Mouse (Mus musculus) MEL-GATA-1-ER (cell line): ENCODE measurements around the gene Ppp4r3a.
A peak's percentile ranks its signal among the peaks of the same experiment; 100 is the strongest.
"Not testable (repeated sequence)": the region's sequence is repeated elsewhere in the genome, so short reads cannot be mapped to it uniquely, and the experiment has no call there.

ENCODE experiments used
- DNase-seq: peaks from one replicate; pipeline ENCODE4 v3.0.0-alpha.2; 2012; ENCODE audit warnings: low read depth; ENCODE audit errors: extremely low read depth

The Ppp4r3a gene

DNA sequence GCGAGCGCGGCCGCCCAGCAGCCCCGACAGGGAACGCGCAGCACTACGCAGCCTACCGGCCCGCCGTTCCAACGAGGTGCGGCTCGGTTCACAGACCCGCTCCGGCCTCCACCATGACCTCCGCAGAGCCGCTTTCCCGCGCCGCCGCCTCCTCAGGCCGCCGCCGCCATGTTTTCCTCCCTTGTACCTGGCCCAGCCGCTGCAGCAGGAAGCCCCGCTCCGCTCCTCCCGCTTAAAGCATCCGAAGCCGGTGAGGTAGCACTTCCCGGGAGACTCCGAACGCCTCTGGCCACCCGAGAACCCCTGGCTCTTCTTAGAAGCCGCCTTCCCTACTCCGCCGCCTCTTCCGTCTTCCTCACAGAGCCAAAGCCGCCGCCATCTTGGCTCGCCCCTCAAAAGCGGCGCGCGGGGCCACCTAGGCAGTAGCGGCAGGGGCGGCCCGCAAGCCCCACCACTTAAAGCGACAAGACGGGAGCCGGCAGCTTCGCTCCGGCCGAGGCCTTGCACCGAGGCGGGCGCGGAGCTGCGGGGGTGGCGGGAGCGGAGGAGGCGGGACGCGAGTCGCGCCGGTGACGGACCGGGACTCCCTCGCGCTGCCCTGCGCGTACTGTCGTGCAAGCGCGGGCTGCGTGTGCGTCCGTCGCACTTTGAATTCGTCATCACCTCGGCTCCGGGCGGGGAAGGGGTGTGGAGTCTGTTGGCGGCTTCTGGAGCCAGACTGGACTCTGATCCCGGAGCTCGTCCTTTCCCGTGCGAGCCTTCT is at the start of gene Ppp4r3a:
Gene Ppp4r3a, minus strand, starts transcription at position 627 of the 763 bp plus-strand sequence.
- peak; percentile 78 for DNase-seq

DNA sequence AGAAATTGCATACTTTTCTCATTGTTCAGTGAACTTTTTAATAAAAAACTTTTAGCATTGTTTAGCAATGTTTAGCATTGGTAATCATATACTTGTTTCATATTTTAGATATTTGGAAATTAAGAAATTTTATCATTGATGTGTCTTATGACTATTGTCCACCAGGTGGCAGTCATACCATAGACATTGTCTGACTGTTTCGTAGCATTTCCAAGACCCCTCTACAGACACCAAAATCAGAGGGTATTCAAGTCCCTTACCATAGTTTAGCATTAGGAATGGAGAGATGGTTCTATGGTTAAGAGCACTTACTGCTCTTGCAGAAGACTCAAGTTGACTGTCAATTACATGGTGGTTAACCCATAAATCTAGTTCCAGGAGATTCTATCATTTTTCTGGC is 39.5 kb upstream of the Ppp4r3a start:
- no peak for DNase-seq

DNA sequence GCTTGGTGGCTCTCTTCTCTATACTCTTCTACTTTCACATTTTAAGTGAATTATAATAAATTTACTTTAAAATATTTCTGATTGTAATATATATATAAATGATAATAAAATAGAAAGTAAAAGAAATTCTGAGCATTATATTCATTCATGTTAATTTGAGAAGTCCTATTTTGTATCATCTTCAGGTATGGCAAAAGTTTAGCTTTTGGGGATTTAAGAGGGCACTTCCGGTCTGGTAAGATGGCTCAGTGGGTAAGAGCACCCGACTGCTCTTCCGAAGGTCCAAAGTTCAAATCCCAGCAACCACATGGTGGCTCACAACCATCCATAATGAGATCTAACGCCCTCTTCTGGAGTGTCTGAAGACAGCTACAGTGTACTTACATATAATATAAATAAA is 38.6 kb upstream of the Ppp4r3a start:
- DNase-seq = not testable (repeated sequence)

DNA sequence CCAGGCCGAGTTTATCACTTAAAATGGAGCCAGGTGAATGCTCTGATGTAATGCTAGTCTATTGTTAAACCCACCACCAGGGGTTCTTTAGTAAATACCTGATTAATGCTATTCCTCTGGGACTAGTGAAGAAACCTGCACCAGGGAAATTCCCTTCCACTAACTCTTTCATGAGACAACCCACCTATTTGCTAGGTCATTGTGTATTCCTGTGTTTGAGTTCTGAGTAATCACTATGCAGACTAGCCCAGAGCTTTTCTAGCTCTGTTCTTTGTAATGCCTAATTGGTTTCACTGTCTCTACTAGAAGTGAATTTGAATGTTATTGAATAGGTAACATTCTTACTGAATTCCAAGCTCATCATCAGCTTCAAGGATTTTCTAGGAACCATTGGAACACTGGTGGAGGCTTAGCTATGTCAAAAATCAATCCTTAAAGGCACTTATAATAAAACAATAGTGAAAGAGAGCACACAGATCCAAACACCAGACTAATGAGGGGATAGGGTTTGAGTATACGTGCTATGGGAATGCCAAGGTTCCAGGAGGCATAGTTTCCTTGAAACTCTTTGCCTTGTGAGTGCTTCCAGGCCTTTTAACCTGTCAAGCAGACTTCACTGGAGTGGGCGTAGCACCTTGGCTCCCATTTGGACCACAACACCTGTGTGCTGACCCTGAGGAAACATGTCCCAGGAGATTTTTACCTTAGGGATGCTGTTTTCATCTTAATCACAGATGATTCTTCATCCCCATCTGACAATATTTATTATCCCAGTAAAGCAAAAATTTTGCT is 26.5 kb upstream of the Ppp4r3a start:
- DNase-seq = not testable (repeated sequence)

DNA sequence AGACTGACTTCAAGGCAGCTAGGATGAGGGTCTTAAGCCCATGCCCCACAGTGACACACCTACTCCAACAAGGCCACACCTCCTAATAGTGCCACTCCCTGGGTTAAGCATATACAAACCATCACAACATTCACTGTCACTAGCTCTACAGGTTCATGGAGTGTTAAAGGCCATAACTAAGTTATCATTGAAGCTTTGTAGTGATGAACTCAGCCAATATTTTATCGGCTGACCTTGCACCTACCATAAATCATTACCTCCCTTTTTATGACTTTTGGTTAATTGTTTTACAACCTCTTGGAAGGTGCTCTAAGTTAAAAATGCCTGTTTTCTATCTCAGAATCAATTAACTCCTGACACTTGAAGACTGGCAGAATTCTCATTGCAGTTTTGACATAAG is 24.2 kb upstream of the Ppp4r3a start:
- DNase-seq = no peak

DNA sequence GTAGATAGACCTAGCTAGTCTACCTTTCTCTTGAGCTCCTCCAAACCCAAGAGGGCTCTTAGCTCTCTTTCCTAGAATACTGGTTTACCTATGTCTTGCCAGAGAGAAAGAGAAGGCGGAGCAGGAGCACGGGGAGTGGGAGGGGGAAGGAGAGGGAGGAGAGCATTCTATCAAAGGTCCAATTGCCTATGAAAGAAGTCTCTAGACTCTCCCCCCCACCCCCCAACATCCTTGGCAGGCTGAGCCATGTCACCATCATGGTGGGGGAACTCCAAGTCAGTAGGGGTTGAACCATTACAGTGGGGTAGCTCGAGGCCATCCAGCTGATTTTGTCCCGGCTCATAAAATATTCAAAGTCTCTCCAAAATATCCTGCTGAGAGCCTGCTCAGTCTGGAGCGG is 22.1 kb upstream of the Ppp4r3a start:
- DNase-seq = no peak

DNA sequence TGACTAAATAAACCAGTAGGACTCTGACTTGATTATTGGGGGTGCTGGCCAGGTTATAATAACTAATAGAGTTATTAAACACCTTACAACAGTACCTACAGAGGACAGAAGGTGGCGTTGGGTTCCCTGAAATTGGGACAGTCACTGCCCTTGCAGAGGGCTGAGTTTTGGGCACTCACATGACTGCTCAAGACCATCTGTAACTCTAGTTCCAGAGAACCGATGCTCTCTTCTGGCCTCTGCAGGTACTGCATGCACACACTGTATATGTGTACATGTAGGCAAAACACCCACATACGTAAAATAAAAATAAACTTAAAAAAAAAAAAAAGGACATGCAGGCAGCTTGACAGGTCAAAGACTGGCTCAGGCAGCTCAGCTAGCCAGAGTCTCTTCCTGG is 19.1 kb upstream of the Ppp4r3a start:
- DNase-seq = no peak

DNA sequence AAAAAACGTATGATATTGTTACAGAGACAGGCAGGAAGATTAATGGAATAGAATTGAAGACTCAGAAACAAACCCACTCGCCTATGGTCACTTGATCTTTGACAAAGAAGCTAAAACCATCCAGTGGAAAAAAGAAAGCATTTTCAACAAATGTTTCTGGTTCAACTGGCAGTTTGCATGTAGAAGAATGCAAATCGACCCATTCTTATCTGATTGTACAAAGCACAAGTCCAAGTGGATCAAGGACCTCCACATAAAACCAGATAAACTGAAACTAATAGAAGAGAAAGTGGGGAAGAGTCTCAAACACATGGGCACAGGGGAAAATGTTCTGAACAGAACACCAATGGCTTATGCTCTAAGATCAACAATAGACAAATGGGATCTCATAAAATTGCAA is 10.2 kb upstream of the Ppp4r3a start:
- not testable (repeated sequence) for DNase-seq

DNA sequence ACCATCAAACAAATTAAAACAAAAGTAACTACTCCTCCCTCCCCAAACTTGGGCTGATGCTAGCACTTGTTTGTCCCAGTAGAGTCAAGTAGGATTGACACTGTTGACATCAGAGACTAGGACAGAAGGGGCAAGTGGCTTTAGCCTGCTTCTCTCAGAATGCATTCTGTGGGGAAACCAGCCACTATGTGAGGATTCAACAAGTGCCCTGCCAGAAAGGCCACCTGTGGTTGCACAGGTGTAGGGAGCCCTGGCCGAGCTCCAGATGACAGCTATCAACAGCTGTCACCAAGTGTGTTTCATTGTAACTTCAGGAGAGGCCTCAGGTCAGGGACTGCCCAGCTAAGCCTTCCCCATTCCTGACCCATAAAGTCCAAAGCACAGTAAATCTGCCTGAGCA is 6.5 kb upstream of the Ppp4r3a start:
- no peak for DNase-seq

DNA sequence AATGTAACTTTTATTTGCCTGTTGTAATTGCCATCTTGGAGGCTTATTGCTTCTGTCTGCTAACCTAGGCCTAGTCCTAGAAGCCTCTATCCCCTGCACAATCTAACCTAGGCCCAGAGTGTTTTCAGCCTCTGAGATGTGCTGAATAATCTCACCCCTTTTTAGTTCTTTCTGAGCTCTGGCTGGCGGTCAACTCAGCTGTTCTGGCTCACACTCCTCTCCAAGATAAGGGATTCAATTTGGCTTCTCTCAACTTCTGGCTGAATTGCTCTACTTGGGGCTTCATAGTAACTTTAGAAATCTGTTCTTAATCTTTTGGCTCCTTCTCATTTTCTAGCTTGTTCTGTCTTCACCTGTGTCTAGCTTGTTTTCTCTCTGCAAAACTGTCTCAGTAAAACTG is 3.9 kb upstream of the Ppp4r3a start:
- no peak for DNase-seq

DNA sequence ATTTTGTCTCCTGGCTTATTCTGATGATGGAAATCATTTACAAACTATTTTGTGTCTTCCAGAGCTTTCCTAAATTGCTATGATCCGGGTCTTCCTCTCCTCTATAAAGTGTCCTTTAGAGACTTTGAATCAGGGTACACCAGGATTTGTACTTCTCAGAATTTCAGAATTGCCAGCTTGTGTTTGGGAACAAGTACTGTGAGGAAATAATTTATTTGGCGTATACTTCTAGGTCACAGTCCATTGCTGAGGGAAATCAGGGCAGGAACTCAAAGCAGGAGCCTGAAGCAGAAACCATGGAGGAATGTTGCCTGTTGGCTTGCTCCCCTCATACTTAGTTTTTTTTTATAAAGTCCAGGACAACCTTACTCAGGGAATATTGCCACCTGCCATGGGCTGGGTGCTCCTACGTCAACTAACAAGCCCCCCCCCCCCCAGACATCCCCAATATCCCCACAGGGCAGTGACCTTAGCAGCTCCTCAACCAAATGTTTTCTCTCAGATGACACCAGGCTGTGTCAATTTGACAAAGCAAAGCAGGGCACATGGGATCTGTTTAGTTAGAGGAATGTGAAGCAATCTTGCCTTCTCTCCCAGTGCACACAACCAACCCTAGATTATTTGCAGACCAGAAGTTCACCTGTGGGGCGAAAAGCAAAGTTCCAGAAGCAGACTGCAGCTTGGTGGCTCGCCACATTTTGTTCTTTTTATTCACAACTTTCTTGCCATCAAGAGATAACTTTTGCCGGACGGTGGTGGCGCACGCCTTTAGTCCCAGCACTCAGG is 1.6 kb upstream of the Ppp4r3a start:
- DNase-seq = no peak

DNA sequence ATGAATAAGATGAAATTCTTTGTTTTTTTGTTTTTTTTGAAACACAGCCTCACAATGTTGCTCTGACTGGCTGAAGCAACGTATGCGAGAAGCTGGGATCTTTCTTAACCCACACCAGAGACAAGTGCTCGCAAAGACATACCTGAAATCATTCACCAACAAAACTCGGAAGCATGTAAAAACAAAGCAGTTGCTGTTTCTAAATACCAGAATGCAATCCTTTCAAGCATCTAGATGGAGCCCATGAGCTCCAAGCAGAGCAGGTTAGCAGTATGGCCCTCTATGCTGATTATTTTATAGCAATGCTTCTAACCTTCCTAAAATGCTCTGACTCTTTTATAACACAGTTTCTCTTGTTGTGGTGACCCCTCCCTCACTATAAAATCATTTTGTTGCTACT is 735 bp upstream of the Ppp4r3a start:
- DNase-seq = no peak

DNA sequence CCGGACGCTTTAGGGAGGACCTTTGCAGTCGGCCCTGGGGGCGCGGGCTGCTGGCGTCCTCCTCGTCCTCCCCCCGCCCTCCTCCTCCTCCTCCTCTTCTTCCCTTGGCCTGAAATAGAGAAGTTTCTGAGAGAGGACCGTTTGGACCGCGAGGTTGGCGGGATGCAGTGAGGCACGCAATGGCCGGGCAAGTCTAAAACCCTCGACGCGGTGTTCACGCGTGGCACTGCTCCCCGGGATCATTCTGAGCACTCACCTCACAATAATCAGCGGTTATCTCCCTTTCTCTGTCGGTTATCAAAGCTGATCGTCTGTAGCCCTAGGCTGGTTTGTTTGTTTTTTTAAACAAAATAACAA is 315 bp upstream of the Ppp4r3a start:
- no peak for DNase-seq

DNA sequence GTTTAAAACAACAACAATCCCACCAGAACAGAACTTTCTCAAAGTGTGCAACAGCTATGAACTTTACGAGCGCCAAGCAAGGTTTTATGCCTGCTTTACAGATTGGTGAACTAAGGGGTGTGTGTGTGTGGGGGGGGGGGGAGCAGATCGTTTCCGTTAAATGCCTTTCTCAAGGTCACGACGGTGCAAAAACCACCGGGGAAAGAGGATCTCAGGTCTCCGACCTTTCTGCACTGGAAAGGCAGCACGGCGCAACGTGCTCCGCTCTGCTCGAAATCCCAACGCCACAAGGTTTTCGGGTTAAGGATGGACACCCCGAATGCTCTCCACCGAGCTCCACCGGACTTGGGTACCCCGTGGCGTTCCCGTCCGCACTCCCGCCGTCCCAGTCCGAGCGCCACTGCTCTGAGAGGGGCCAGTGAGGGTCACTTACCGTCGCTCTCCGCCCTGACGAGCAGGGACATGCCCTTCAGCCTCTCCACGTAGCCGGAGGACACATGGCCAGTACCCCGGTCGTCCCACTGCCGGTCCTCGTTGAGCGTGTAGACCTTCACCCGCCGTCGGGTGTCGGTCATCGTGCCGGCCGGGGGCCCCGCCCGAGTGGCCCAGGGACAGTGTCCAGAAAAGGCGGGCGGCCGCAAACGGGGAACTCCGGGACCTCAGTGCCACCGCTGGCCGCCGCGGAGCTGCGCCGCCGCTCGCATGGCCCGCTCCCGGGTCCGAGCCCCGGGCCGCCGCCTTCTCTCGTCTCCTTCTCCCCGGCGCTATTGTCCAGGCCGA is 1.0 kb downstream of the Ppp4r3a start:
- DNase-seq = no peak

DNA sequence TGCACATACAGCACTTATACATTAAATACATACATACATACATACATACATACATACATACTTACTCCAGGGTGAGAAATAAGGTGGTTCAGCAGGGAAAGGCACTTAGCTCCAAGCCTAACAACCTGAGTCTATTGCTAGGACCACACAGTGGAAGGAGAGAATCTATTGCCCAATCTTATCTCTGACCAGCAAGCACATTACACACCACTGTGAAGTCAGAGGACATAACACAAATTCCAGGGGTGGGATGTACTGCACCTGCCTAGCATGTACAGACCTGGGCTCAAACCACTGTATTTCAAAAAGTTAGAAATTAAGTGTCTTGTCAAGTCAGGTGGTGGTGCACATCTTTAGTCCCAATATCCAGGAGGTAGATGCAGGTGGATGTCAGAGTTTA is 5.5 kb downstream of the Ppp4r3a start:
- no peak for DNase-seq

DNA sequence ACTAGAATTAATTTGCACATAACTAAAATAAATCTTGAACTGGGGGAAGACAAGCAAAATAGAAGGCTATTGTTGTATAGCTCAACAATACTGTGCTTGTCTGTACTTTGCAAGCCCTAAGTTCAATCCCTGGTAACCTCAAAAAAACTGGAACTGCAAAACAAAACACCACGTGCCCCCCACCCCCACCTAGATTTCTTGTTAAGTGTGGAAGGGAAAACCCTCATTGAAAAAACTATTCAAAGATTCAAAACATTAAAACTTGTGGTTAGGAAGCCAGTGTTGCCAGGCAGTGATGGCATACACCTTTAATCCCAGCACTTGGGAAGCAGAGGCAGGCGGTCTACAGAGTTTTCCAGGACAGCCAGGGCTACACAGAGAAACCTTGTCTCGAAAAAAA is 8.1 kb downstream of the Ppp4r3a start:
- DNase-seq = no peak

DNA sequence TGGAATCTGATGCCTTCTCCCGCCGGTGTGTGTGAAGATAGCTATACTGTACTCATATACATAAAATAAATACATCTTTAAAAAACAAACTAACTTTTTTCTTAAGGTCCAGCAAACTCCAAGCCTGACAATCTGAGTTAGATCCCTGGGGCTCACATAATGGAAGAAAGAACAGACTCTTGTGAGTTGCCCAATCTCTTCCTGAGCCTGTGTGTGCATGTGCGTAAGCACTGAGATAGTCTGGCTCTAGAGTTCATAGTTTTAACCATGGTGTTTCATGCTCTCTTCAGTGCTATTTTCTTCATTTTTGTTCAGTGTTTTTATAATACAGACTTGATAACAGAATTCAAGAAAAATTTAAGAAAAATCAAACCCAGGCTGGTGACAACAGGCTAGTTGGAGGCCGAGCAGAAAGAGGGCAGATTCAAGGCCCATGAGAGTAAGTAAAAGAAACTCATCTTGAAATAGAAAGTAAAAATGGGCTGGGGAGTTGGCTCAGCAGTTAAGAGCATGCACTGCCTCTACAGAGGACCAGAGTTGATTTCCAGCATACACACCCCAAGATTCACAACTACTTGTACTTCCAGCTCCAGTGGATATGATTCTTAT is 8.6 kb downstream of the Ppp4r3a start:
- DNase-seq = no peak

DNA sequence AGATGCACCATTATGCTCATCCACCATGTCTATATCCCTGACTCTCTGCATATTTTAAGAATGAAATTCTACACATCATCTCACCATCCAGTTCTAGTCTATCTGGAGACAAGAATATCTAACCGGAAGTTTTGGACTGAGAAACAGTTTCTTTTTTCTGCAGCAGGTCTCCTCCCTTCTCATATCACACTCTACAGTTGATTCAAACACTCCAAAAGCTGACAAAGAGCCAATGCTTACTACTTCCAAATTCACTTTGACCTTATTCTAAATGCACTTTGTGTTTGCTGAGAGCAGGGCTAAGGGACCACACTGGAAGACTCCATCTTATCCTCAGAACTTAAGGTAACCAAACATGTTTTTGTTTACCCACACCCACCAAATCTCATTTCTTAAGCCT is 13.7 kb downstream of the Ppp4r3a start:
- DNase-seq = no peak

DNA sequence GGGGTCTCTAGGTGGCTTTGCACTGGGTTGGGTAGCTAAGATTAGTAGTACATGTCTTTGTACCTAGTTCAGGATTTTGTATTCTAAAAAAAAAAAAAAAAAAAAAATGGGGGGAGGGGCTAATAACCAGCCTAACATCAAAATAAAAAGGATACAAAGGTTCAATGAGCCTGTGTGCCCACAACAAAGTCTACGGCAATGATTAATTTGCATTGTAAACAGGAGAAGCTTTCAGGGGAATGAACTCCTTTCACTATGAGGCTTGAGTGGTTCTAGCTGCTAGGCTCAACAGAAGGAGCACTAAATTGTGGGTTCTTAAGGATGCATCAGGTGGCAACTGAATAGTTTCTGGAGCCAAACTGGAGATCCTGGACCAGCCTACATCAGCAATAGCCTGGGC is 17.2 kb downstream of the Ppp4r3a start:
- DNase-seq = no peak

DNA sequence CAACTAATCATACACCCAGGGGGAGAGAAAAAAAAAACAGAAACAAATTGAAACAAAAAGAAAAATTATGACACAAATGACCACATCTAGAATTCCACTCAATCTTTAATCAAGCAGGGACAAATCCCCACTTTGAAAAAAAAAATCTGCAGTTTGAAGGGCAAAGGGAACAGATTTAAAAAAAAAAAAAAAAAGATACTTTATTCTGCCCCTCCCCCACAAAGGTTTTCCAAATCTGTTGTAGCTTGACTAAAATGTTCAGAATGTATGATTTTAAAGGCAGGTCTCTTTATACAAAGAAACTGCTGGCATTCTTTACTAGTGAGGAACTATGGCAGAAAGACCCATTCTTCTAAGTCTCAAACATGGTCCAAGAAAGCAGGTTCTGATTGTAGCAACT is 43.5 kb downstream of the Ppp4r3a start:
- no peak for DNase-seq
